Mouse (Mus musculus): Measurements from ENCODE around the gene Krtcap3. TPM values are rescaled to one million over a fixed set of nuclear protein-coding genes. Genes with fewer than 3 reads are reported as not detected.

Krtcap3 gene
- polyA plus RNA-seq, 1 experiment: not detected

GRCm38 (mm10) chr5:31250716-31251115 lies 775 bp upstream of the Krtcap3 start:
- H3K27ac ChIP-seq (ENCODE audit: insufficient read depth, low read depth, low read length): no peak overlapping the region
- no peak overlapping the region for H3K4me3 ChIP-seq (ENCODE audit: insufficient read depth, low read depth, low read length)
- no peak for TF ChIP-seq CTCF (IDR thresholded peaks at IDR 0.05; ENCODE audit: insufficient read depth, low read depth, low read length)
- peaks cover 6% of the 10 kb centered on the region; the same call in 1 of the 2 replicates for H3K4me1 ChIP-seq (ENCODE audit: control insufficient read depth, insufficient read depth, low read length)
- WGBS: 51% methylated on average over 4 of the region's 4 CpGs

GRCm38 (mm10) chr5:31252151-31252550 lies 660 bp downstream of the Krtcap3 start:
- Histone ChIP-seq H3K4me1 (ENCODE audit: control insufficient read depth, insufficient read depth, low read length) (peaks cover 6% of the 10 kb centered on the region; the same call in 1 of the 2 replicates), H3K27ac (ENCODE audit: insufficient read depth, low read depth, low read length) (no peak overlapping the region), H3K4me3 (ENCODE audit: insufficient read depth, low read depth, low read length) (no peak overlapping the region)
- TF ChIP-seq POLR2A (IDR thresholded peaks at IDR 0.05; ENCODE audit: insufficient read depth, low read depth, low read length) (no peak), CTCF (IDR thresholded peaks at IDR 0.05; ENCODE audit: insufficient read depth, low read depth, low read length) (no peak)
- 71% methylated on average over 10 of the region's 10 CpGs for WGBS

- Histone ChIP-seq H3K4me1 (ENCODE audit: control insufficient read depth, insufficient read depth, low read length) (peaks cover 6% of the 10 kb centered on the region; the same call in 1 of the 2 replicates), H3K27ac (ENCODE audit: insufficient read depth, low read depth, low read length) (no peak overlapping the region), H3K4me3 (ENCODE audit: insufficient read depth, low read depth, low read length) (no peak overlapping the region)
- WGBS: 85% methylated on average over 16 of the region's 16 CpGs
- no peak for TF ChIP-seq POLR2A (IDR thresholded peaks at IDR 0.05; ENCODE audit: insufficient read depth, low read depth, low read length)
- TF ChIP-seq CTCF (IDR thresholded peaks at IDR 0.05; ENCODE audit: insufficient read depth, low read depth, low read length): no peak
Measured at GRCm38 (mm10) chr5:31252795-31253545, 1.5 kb downstream of the Krtcap3 start.

- H3K27ac ChIP-seq (ENCODE audit: insufficient read depth, low read depth, low read length): no peak overlapping the region
- H3K4me1 ChIP-seq (ENCODE audit: control insufficient read depth, insufficient read depth, low read length): peaks cover 6% of the 10 kb centered on the region; the same call in 1 of the 2 replicates
- 90% methylated on average over 8 of the region's 8 CpGs for WGBS
- TF ChIP-seq CTCF (IDR thresholded peaks at IDR 0.05; ENCODE audit: insufficient read depth, low read depth, low read length) (no peak), POLR2A (IDR thresholded peaks at IDR 0.05; ENCODE audit: insufficient read depth, low read depth, low read length) (no peak)
- H3K4me3 ChIP-seq (ENCODE audit: insufficient read depth, low read depth, low read length): no peak overlapping the region
Measured at GRCm38 (mm10) chr5:31253806-31254205, 2.3 kb downstream of the Krtcap3 start.

GRCm38 (mm10) chr5:31254452-31254851 lies 3.0 kb downstream of the Krtcap3 start:
- no peak for TF ChIP-seq CTCF (IDR thresholded peaks at IDR 0.05; ENCODE audit: insufficient read depth, low read depth, low read length)
- TF ChIP-seq POLR2A (IDR thresholded peaks at IDR 0.05; ENCODE audit: insufficient read depth, low read depth, low read length): no peak
- H3K27ac ChIP-seq (ENCODE audit: insufficient read depth, low read depth, low read length): no peak overlapping the region
- H3K4me3 ChIP-seq (ENCODE audit: insufficient read depth, low read depth, low read length): no peak overlapping the region
- 85% methylated on average over 7 of the region's 7 CpGs for WGBS
- peaks cover 6% of the 10 kb centered on the region; the same call in 1 of the 2 replicates for H3K4me1 ChIP-seq (ENCODE audit: control insufficient read depth, insufficient read depth, low read length)

- TF ChIP-seq POLR2A (IDR thresholded peaks at IDR 0.05; ENCODE audit: insufficient read depth, low read depth, low read length): no peak
- TF ChIP-seq CTCF (IDR thresholded peaks at IDR 0.05; ENCODE audit: insufficient read depth, low read depth, low read length): no peak
Measured at GRCm38 (mm10) chr5:31254901-31255300, 3.4 kb downstream of the Krtcap3 start.

GRCm38 (mm10) chr5:31255381-31255780 lies 3.9 kb downstream of the Krtcap3 start:
- TF ChIP-seq CTCF (IDR thresholded peaks at IDR 0.05; ENCODE audit: insufficient read depth, low read depth, low read length) (no peak), POLR2A (IDR thresholded peaks at IDR 0.05; ENCODE audit: insufficient read depth, low read depth, low read length) (no peak)
- WGBS: 98% methylated on average over 2 of the region's 2 CpGs
- Histone ChIP-seq H3K4me1 (ENCODE audit: control insufficient read depth, insufficient read depth, low read length) (peaks cover 6% of the 10 kb centered on the region; the same call in 1 of the 2 replicates), H3K27ac (ENCODE audit: insufficient read depth, low read depth, low read length) (no peak overlapping the region), H3K4me3 (ENCODE audit: insufficient read depth, low read depth, low read length) (no peak overlapping the region)

More at GRCm38 (mm10) chr5:31254901-31255300, 3.4 kb downstream of the Krtcap3 start:
- Histone ChIP-seq H3K4me1 (ENCODE audit: control insufficient read depth, insufficient read depth, low read length) (peaks cover 6% of the 10 kb centered on the region; the same call in 1 of the 2 replicates), H3K4me3 (ENCODE audit: insufficient read depth, low read depth, low read length) (no peak overlapping the region), H3K27ac (ENCODE audit: insufficient read depth, low read depth, low read length) (no peak overlapping the region)
- 85% methylated on average over 8 of the region's 8 CpGs for WGBS

- Histone ChIP-seq H3K4me3 (ENCODE audit: insufficient read depth, low read depth, low read length) (no peak overlapping the region), H3K27ac (ENCODE audit: insufficient read depth, low read depth, low read length) (no peak overlapping the region)
- WGBS: 39% methylated on average over 2 of the region's 2 CpGs
Measured at GRCm38 (mm10) chr5:31255971-31256370, 4.5 kb downstream of the Krtcap3 start.

GRCm38 (mm10) chr5:31257616-31258015 lies 6.1 kb downstream of the Krtcap3 start:
- no peaks in the 10 kb centered on the region for H3K4me1 ChIP-seq (ENCODE audit: control insufficient read depth, insufficient read depth, low read length)
- H3K4me3 ChIP-seq (ENCODE audit: insufficient read depth, low read depth, low read length): no peak overlapping the region
- TF ChIP-seq CTCF (IDR thresholded peaks at IDR 0.05; ENCODE audit: insufficient read depth, low read depth, low read length): no peak
- no peak for TF ChIP-seq POLR2A (IDR thresholded peaks at IDR 0.05; ENCODE audit: insufficient read depth, low read depth, low read length)
- H3K27ac ChIP-seq (ENCODE audit: insufficient read depth, low read depth, low read length): no peak overlapping the region
- 87% methylated on average over 11 of the region's 11 CpGs for WGBS

More at GRCm38 (mm10) chr5:31255971-31256370, 4.5 kb downstream of the Krtcap3 start:
- H3K4me1 ChIP-seq (ENCODE audit: control insufficient read depth, insufficient read depth, low read length): peaks cover 6% of the 10 kb centered on the region; the same call in 1 of the 2 replicates
- TF ChIP-seq POLR2A (IDR thresholded peaks at IDR 0.05; ENCODE audit: insufficient read depth, low read depth, low read length) (no peak), CTCF (IDR thresholded peaks at IDR 0.05; ENCODE audit: insufficient read depth, low read depth, low read length) (no peak)

All from olfactory bulb, adult 2 months (tissue).